Mouse (Mus musculus) megakaryocyte, embryonic 14.5 days (primary cell): ENCODE measurements around the gene Aurkb.

Experiments
- FLI1 ChIP-seq: IDR thresholded peaks from 2 replicates; pipeline ENCODE4 v1.6.1; 2012; ENCODE audit warnings: low read length, inconsistent platforms, mixed read lengths
- GATA1 ChIP-seq: IDR thresholded peaks from 3 replicates; pipeline ENCODE4 v1.6.1; 2012; ENCODE audit warnings: mixed read lengths, low read length, inconsistent platforms, borderline replicate concordance

DNA sequence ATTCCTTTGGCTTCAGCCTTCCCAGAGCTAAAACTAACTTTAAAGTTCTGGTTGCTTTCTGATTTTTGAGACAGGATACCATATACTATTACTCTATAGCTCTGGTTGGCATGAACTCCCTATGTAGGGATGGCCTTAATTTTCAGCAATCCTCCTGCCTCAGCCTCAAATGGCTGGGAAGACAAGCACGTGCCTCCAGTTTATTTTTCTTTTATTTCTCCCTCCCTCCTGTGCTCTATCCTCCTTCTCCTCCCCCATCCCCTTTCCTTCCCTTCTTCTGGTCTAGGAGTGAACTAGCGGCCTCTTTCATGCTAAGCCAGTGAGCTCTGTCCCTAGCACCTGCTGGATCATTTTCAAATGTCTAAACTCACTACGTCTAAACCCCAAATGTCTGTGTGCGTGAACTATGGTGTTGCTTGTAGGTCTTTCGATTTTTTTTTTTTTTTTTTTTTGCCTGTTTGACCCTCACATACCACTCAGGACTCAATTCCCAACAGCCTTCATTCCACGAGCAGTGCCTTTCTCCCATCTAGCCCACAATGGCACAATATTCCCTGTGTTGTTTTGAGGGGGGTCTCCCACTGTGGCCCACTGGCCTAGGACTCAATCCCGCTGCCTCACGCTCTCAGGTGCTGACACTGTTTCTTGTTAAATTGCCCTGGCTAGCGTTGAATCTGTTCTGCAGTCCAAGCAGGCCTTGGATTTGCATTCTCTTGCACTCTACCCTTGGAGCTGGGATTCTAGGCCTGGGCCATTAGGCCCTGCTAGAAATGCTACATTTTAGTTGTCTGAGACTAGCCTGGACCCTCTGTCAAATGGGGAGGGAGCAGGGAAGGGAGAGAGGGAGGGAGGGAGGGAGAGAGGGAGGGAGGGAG lies 19.0 kb downstream of the Aurkb start:
- TF ChIP-seq GATA1 (no peak), FLI1 (no peak)
